Mouse (Mus musculus) bone marrow, adult 2 months (tissue): ENCODE results near the gene Medag. TPM values are rescaled to one million over a fixed set of nuclear protein-coding genes. Genes with fewer than 3 reads are reported as not detected.
A peak's percentile ranks its signal among the peaks of the same experiment; 100 is the strongest.

Experiments
- H3K27ac ChIP-seq: fragments of 200-500 bp; 2 replicates; pipeline ENCODE4 v1.5.1; 2012; ENCODE audit warnings: low read depth, mild to moderate bottlenecking, control low read depth, inconsistent platforms, low read length; ENCODE audit not compliant: control insufficient read depth, poor library complexity, insufficient read depth
- H3K4me1 ChIP-seq: fragments of 200-500 bp; 2 replicates; pipeline ENCODE4 v1.6.1; 2011; ENCODE audit warnings: low read length; ENCODE audit not compliant: control insufficient read depth, insufficient read depth
- H3K4me3 ChIP-seq: fragments of 200-500 bp; replicated peaks from 2 replicates; pipeline ENCODE3; 2011; ENCODE audit warnings: mild to moderate bottlenecking, low read depth, low read length, control low read depth; ENCODE audit not compliant: control insufficient read depth
- CTCF ChIP-seq: fragments of 200-500 bp; IDR thresholded peaks from 2 replicates; pipeline ENCODE4 v1.5.1; 2011; ENCODE audit warnings: low read length, control low read depth; ENCODE audit not compliant: control insufficient read depth, insufficient read depth
- POLR2A ChIP-seq: fragments of 200-500 bp; IDR thresholded peaks from 2 replicates; pipeline ENCODE4 v1.6.1; 2011; ENCODE audit warnings: low read depth, mild to moderate bottlenecking, control low read depth, low read length, borderline replicate concordance; ENCODE audit not compliant: control insufficient read depth
- WGBS: fragments of 180-500 bp; shearing (Covaris S2); methylation state at CpG from one replicate; pipeline ENCODE4 v1.1.7; 2018; 5-methylcytosine and 5-hydroxymethylcytosine counted together
- polyA plus RNA-seq: library from polyadenylated mRNA; stranded (reverse); fragments of >200 nt; gene quantifications from 2 replicates; pipeline ENCODE4 v1.2.4, GENCODE M21; 2011; ENCODE audit warnings: low replicate concordance; ENCODE audit not compliant: missing spikeins, insufficient read depth, insufficient read length

Gene Medag
- polyA plus RNA-seq, 1 experiment, result 1.9 TPM

GRCm38 (mm10) chr5:149428810-149429255 is 17.3 kb downstream of the Medag start:
- Histone ChIP-seq H3K4me1 (peaks cover 2% of the 10 kb centered on the region; the same call in 1 of the 2 replicates), H3K4me3 (no peak overlapping the region), H3K27ac (peak overlapping the region; percentile 58)
- WGBS, result 8% methylated on average over 2 of the region's 2 CpGs
- TF ChIP-seq POLR2A (no peak), CTCF (no peak)

- 71% methylated on average over 4 of the region's 4 CpGs for WGBS
- Histone ChIP-seq H3K4me3 (no peak overlapping the region), H3K4me1 (peaks cover 2% of the 10 kb centered on the region; the same call in 1 of the 2 replicates), H3K27ac (no peak overlapping the region)
- TF ChIP-seq POLR2A (no peak), CTCF (no peak)
Observed at GRCm38 (mm10) chr5:149429541-149429940, 18.0 kb downstream of the Medag start.

- H3K27ac ChIP-seq, result no peak overlapping the region
- 40% methylated on average over 3 of the region's 3 CpGs for WGBS
- no peak overlapping the region for H3K4me3 ChIP-seq
- peaks cover 2% of the 10 kb centered on the region; the same call in 1 of the 2 replicates for H3K4me1 ChIP-seq
- TF ChIP-seq POLR2A (no peak), CTCF (no peak)
Observed at GRCm38 (mm10) chr5:149430943-149431342, 19.4 kb downstream of the Medag start.

GRCm38 (mm10) chr5:149433618-149434017 is 22.1 kb downstream of the Medag start:
- WGBS, result 35% methylated on average over 7 of the region's 7 CpGs

GRCm38 (mm10) chr5:149434141-149434690 is 22.7 kb downstream of the Medag start:
- 21% methylated on average over 9 of the region's 9 CpGs for WGBS
- Histone ChIP-seq H3K4me1 (no peaks in the 10 kb centered on the region; the same call in 1 of the 2 replicates), H3K27ac (no peak overlapping the region), H3K4me3 (no peak overlapping the region)
- TF ChIP-seq POLR2A, result no peak

More at GRCm38 (mm10) chr5:149433618-149434017, 22.1 kb downstream of the Medag start:
- H3K4me1 ChIP-seq, result peaks cover under 1% of the 10 kb centered on the region; the same call in 1 of the 2 replicates
- no peak overlapping the region for H3K4me3 ChIP-seq
- no peak overlapping the region for H3K27ac ChIP-seq
- no peak for TF ChIP-seq POLR2A
- no peak for TF ChIP-seq CTCF

GRCm38 (mm10) chr5:149436541-149436940 is 25.0 kb downstream of the Medag start:
- Histone ChIP-seq H3K4me1 (no peaks in the 10 kb centered on the region; the same call in 1 of the 2 replicates), H3K27ac (no peak overlapping the region), H3K4me3 (no peak overlapping the region)

GRCm38 (mm10) chr5:149437150-149437549 is 25.6 kb downstream of the Medag start:
- no peak for TF ChIP-seq CTCF
- TF ChIP-seq POLR2A, result no peak
- WGBS, result 71% methylated on average over 6 of the region's 6 CpGs
- Histone ChIP-seq H3K27ac (no peak overlapping the region), H3K4me1 (no peaks in the 10 kb centered on the region; the same call in 1 of the 2 replicates), H3K4me3 (no peak overlapping the region)

More at GRCm38 (mm10) chr5:149436541-149436940, 25.0 kb downstream of the Medag start:
- WGBS, result 58% methylated on average over 3 of the region's 3 CpGs
- no peak for TF ChIP-seq CTCF
- TF ChIP-seq POLR2A, result no peak

- no peak within 1 kb of the TSS for H3K27ac ChIP-seq
- H3K4me1 ChIP-seq, result no peaks in the 10 kb centered on the region
- no peak for TF ChIP-seq POLR2A
- no peak for TF ChIP-seq CTCF
- WGBS, result 1% methylated on average over 25 of the region's 25 CpGs
- no peak within 1 kb of the TSS for H3K4me3 ChIP-seq
Observed at GRCm38 (mm10) chr5:149439531-149440179, 28.1 kb downstream of the Medag start, which contains the start of gene Tex26. Gene Tex26, plus strand, starts transcription at chr5:149439660.
